Mouse (Mus musculus): Measurements from ENCODE around the gene Ccs. TPM values are rescaled to one million over a fixed set of nuclear protein-coding genes. Genes with fewer than 3 reads are reported as not detected.

Gene Ccs
- polyA plus RNA-seq, 1 experiment: 42.5 TPM

DNA sequence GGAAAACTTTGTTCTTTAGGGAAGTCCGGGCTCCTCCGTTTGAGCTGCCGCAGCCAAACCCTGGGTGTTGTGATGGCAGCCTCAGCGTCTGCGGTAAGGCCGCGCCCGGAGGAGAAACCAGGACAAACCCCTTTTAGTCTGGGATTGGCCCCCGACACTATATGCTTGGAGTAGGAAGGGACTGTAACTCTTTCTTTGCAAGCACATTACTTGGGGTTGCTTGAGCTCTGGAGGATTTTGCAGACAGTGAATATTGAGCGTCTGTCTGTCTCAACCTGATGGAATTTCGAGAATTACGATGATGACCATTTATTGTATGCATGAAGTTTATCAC, 27.3 kb downstream of the Ccs start:
- peak overlapping the region; percentile 70 for H3K4me3 ChIP-seq (ENCODE audit: insufficient read depth, low read length)
- H3K27ac ChIP-seq (ENCODE audit: insufficient read depth, low read depth, low read length): peak overlapping the region; percentile 80
- TF ChIP-seq CTCF (IDR thresholded peaks at IDR 0.05; ENCODE audit: low read depth, low read length) (no peak), POLR2A (IDR thresholded peaks at IDR 0.05; ENCODE audit: borderline replicate concordance, low read depth, low read length) (no peak; the same call in 1 of the 2 replicates)
- peaks cover 10% of the 10 kb centered on the region for H3K4me1 ChIP-seq (ENCODE audit: control insufficient read depth, insufficient read depth, low read length)

DNA sequence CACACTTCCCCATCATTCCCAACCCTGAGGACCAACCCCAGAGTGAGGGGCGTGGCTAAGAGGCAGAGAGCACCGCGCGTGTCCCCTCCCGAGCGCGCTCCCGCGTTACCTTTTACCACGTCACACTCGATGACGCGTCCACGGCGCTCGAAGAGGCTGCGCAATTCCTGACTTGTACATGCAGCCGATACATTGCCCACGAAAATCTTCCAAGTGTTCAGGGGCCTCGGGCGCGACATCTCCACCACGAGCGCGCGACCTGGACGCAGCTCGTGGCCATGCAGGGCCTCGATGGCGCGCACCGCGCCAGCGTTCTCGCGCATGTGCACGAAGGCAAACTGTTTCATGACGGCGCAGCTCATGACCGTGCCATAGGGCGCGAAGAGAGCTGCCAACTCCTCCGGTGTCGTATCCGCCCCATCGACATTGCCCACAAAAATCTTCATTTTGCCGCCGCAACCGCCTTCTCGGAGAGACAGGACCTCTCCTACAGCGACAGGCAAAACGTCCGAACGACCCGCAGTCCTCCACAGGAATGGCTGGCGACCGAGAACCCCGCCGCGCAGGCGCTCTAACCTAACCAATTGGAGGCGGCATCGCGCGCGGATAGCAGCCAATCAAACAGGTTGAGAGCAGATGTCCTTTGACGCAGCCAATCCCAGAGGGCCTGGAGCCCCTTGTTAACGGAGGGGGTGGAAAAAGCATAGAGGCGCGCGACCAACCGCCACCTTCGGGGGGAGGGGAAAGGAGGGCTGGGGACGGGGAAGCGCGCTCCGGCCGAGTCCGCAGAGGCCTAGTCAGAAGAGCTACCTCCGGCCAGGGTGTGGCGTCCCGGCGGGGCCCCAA, 27.8 kb downstream of the Ccs start, which contains the start of the genes Gm21992 and Rbm14:
TSS of gene Gm21992 (minus strand) at position 550 of the 846 bp plus-strand sequence.
TSS of gene Rbm14 (minus strand) at position 572 of the 846 bp plus-strand sequence.
- peaks cover 10% of the 10 kb centered on the region for H3K4me1 ChIP-seq (ENCODE audit: control insufficient read depth, insufficient read depth, low read length)
- TF ChIP-seq POLR2A (IDR thresholded peaks at IDR 0.05; ENCODE audit: borderline replicate concordance, low read depth, low read length) (peak; percentile 81), CTCF (IDR thresholded peaks at IDR 0.05; ENCODE audit: low read depth, low read length) (no peak)
- peak within 1 kb of the TSS; percentile 90 for H3K4me3 ChIP-seq (ENCODE audit: insufficient read depth, low read length)
- peak within 1 kb of the TSS; percentile 80 for H3K27ac ChIP-seq (ENCODE audit: insufficient read depth, low read depth, low read length)

DNA sequence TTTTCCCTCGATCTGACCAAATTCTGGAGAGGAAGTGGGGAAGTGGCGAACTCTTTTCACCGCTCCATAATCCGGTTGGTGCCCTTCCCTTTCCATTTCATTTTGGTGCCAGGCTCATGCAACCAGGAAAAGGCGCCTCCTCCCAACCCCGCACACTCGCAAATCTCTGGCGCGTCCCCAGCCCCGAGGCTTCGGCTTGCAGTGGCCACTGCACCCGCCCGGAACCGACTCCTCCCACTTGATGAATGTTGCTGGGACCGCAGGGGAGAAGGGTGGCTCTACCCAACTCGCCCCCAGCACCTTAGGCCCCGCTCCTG, 28.4 kb downstream of the Ccs start:
- Histone ChIP-seq H3K4me1 (ENCODE audit: control insufficient read depth, insufficient read depth, low read length) (peaks cover 10% of the 10 kb centered on the region), H3K4me3 (ENCODE audit: insufficient read depth, low read length) (peak overlapping the region; percentile 90), H3K27ac (ENCODE audit: insufficient read depth, low read depth, low read length) (peak overlapping the region; percentile 71)
- TF ChIP-seq POLR2A (IDR thresholded peaks at IDR 0.05; ENCODE audit: borderline replicate concordance, low read depth, low read length) (no peak), CTCF (IDR thresholded peaks at IDR 0.05; ENCODE audit: low read depth, low read length) (no peak)

GRCm38 (mm10) chr19:4810309-4810708, 28.8 kb downstream of the Ccs start:
- Histone ChIP-seq H3K27ac (ENCODE audit: insufficient read depth, low read depth, low read length) (peak overlapping the region; percentile 71), H3K4me3 (ENCODE audit: insufficient read depth, low read length) (peak overlapping the region; percentile 90)
- no peak for TF ChIP-seq POLR2A (IDR thresholded peaks at IDR 0.05; ENCODE audit: borderline replicate concordance, low read depth, low read length)
- no peak for TF ChIP-seq CTCF (IDR thresholded peaks at IDR 0.05; ENCODE audit: low read depth, low read length)

DNA sequence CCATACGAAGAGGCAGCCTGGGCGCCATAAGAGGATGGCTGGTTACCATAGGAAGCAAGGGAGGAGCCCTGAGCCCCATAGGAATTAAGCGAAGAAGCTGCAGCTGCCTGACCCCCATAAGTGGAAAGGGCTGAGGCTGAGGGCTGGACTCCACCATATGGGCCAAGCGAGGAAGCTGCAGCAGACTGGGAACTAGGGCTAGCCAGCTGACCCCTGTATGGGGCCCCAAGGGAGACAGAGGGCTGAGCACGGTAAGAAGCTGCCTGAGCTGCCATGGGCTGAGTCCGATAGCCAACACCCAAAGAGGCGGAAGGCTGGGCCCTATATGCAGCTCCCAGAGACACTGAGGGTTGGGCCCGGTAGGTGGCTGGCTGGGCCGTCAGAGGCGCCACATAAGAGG, 35.8 kb downstream of the Ccs start:
- Histone ChIP-seq H3K4me3 (ENCODE audit: insufficient read depth, low read length) (no peak overlapping the region), H3K27ac (ENCODE audit: insufficient read depth, low read depth, low read length) (no peak overlapping the region), H3K4me1 (ENCODE audit: control insufficient read depth, insufficient read depth, low read length) (peaks cover 7% of the 10 kb centered on the region)
- no peak for TF ChIP-seq CTCF (IDR thresholded peaks at IDR 0.05; ENCODE audit: low read depth, low read length)
- no peak for TF ChIP-seq POLR2A (IDR thresholded peaks at IDR 0.05; ENCODE audit: borderline replicate concordance, low read depth, low read length)

More at GRCm38 (mm10) chr19:4810309-4810708, 28.8 kb downstream of the Ccs start:
- H3K4me1 ChIP-seq (ENCODE audit: control insufficient read depth, insufficient read depth, low read length): peaks cover 10% of the 10 kb centered on the region

DNA sequence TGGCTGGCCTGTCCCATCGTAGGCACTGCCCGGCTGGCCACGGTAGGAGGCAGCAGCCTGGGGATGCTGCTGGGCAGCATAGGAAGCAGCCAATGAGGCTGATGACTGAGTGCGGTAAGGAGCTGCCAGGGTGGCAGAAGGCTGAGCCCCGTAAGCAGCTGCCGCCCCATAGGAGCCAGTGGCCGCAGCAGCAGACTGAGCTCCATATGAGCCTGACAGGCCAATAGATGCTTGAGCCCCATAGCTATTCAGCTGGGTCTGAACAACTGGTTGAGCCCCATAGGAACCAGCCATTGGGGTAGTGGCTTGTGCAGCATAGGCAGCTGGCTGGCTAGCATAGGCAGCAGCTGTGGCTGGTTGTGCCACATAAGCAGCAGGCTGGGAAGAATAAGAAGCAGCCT, 36.4 kb downstream of the Ccs start:
- TF ChIP-seq POLR2A (IDR thresholded peaks at IDR 0.05; ENCODE audit: borderline replicate concordance, low read depth, low read length) (no peak), CTCF (IDR thresholded peaks at IDR 0.05; ENCODE audit: low read depth, low read length) (no peak)
- no peak overlapping the region for H3K27ac ChIP-seq (ENCODE audit: insufficient read depth, low read depth, low read length)
- no peak overlapping the region for H3K4me3 ChIP-seq (ENCODE audit: insufficient read depth, low read length)
- peaks cover 2% of the 10 kb centered on the region for H3K4me1 ChIP-seq (ENCODE audit: control insufficient read depth, insufficient read depth, low read length)

DNA sequence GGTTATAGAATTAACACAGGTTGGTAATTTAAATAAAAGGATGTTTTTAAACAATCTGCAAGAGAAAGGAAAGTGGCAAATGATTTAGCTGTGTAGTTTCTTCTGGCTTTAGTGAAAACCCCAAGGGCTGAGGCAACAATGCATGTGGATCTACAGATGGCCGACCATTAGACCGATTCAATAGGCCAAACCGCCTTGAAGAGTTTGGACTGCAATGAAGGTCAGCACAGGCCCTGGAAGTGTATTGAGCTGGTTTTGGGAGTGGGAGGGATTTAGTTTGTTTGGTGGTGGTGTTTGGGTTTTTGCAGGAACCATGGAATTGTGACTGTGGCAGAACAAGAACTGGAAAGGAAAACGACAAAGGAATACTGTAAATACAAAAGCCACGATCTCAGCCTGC, 40.0 kb downstream of the Ccs start:
- Histone ChIP-seq H3K27ac (ENCODE audit: insufficient read depth, low read depth, low read length) (no peak overlapping the region), H3K4me1 (ENCODE audit: control insufficient read depth, insufficient read depth, low read length) (peaks cover 4% of the 10 kb centered on the region), H3K4me3 (ENCODE audit: insufficient read depth, low read length) (no peak overlapping the region)
- TF ChIP-seq POLR2A (IDR thresholded peaks at IDR 0.05; ENCODE audit: borderline replicate concordance, low read depth, low read length) (no peak), CTCF (IDR thresholded peaks at IDR 0.05; ENCODE audit: low read depth, low read length) (no peak)

DNA sequence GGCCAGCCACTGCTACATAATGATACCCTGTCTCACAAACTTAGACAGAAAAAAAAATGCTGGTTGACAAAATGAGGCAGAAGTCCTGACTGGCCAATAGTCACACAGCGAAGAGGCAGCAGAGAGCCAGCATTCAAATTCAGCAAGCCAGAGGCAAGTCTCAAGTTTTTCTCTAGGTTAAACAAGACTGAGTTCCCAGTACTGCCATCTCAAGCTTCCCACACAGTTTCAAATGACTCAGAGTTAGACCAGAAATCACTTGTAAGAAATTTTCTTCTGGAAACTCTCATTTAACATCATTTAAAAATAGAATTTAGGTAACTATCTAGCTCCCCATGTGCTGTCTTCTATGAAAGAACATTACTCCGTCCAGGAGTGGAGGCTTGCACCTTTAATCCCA, 41.3 kb downstream of the Ccs start:
- TF ChIP-seq CTCF (IDR thresholded peaks at IDR 0.05; ENCODE audit: low read depth, low read length): no peak
- no peak for TF ChIP-seq POLR2A (IDR thresholded peaks at IDR 0.05; ENCODE audit: borderline replicate concordance, low read depth, low read length)
- H3K27ac ChIP-seq (ENCODE audit: insufficient read depth, low read depth, low read length): no peak overlapping the region

GRCm38 (mm10) chr19:4795929-4796328, 43.2 kb downstream of the Ccs start:
- no peak for TF ChIP-seq CTCF (IDR thresholded peaks at IDR 0.05; ENCODE audit: low read depth, low read length)
- no peak for TF ChIP-seq POLR2A (IDR thresholded peaks at IDR 0.05; ENCODE audit: borderline replicate concordance, low read depth, low read length)
- H3K4me3 ChIP-seq (ENCODE audit: insufficient read depth, low read length): no peak overlapping the region
- peaks cover 7% of the 10 kb centered on the region for H3K4me1 ChIP-seq (ENCODE audit: control insufficient read depth, insufficient read depth, low read length)
- no peak overlapping the region for H3K27ac ChIP-seq (ENCODE audit: insufficient read depth, low read depth, low read length)

More for the DNA sequence above, 41.3 kb downstream of the Ccs start:
- Histone ChIP-seq H3K4me1 (ENCODE audit: control insufficient read depth, insufficient read depth, low read length) (peaks cover 4% of the 10 kb centered on the region), H3K4me3 (ENCODE audit: insufficient read depth, low read length) (no peak overlapping the region)

GRCm38 (mm10) chr19:4793831-4794422, 45.2 kb downstream of the Ccs start, which contains the start of gene Rbm4:
Rbm4 (minus strand) TSS chr19:4793901.
- TF ChIP-seq CTCF (IDR thresholded peaks at IDR 0.05; ENCODE audit: low read depth, low read length) (no peak), POLR2A (IDR thresholded peaks at IDR 0.05; ENCODE audit: borderline replicate concordance, low read depth, low read length) (no peak)
- Histone ChIP-seq H3K4me3 (ENCODE audit: insufficient read depth, low read length) (peak within 1 kb of the TSS; percentile 89), H3K27ac (ENCODE audit: insufficient read depth, low read depth, low read length) (peak within 1 kb of the TSS; percentile 45), H3K4me1 (ENCODE audit: control insufficient read depth, insufficient read depth, low read length) (peaks cover 11% of the 10 kb centered on the region)

Data from bone marrow macrophage, adult 2 months (primary cell).